Mouse (Mus musculus): ENCODE measurements around the gene Nubp2.

The Nubp2 gene

DNA sequence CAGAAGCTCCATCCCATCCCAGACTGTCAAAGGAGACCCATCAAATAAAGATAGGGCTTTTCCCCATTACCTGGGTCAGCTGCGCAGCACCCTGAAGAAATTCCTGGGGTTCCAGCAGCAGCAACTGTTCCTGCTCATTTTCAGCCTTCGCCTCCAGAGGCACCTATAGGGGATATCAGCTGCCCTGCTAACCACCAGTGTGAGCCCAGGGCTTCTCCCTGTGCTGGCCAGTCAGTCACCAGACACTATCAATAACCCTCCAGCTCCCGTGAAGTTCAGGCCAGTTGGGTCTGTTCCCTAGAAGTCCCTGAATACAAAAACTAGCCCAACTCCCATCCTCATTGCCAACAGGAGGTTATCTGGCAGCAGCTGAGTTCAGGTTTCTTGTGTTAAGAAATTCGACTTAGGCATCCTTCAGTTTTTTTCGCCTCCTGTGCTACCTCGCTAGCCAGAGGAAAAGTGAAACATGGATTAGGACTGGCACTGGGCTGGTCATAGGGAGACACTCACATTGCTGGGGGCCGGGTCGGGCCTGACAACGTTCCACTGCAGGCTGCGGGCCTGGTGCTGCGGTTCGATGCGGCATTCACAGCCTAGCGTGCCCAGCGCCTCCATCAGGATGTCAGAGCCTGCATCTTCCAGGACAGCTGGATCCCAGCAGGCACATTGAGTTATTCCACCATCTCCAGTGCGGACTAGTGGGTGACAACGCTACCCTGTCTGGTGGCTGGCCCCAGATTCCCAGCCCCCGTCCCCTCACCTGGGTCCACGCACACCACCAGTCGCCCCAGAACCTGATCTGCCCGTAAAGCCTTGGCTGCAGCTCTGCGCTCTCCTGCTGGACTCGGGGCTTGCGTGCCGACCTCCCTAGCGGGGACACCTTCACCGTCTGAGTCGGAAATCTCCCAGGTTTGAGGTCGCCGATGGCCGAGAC, 8.2 kb upstream of the Nubp2 start:
- DNase-seq: peak; percentile 13

DNA sequence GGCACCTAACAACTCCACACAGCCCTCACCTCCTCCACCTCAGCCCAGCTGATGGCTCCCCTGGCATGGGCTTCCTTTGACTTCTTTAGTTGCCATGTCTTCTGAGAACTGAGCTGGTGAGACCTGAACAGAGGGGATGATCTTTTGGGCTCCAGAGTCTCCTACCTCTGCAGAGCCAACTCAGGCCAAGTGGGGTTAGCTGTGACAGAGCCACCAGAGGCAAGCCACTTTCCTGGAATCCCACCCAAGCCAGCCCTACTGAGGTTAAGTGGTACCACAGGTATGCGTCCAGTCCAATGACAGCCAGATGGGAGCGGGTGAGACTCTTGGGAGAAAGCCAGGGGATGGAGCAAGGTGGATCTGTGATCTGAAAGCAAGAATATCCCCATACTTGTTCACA, 7.1 kb upstream of the Nubp2 start:
- peak; percentile 17 for DNase-seq

DNA sequence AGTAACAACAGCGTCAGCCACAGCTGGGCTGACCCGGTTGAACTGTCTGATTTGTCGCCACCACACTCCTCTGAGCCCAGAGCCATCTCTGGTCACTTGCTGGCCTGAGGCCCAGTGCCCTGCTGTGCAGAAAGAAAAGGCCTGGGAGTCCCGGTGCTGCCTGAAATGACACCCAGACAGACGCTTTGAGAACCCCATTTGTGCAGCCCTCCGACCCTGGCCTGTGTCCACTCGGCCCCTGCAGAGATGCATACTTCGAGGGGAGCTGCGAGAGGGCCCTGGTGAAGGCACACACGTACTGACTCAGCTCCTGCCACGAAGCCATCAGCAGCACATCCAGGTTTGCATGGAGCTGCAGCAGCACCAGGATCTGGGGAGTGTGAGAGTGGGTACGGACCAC, 6.6 kb upstream of the Nubp2 start:
- no peak for DNase-seq

DNA sequence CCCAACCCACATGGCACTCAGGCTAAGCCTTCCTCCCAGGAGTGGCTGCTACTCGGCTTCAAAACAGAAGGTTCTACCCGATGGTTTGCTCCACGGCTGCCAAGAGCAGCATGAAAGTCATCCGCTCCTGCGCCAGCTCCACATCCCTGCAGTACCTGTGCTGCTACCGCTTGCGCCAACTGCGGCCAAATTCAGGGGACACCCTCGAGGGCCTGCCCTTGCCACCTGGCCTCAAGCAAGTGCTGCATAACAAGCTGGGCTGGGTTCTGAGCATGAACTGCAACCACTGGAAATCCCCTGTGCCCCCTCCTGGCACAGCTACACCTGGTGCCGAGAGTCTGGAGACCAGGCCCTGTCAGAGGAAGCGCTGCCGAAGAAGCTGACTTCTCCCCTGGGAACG, 5.2 kb upstream of the Nubp2 start:
- no peak for DNase-seq

DNA sequence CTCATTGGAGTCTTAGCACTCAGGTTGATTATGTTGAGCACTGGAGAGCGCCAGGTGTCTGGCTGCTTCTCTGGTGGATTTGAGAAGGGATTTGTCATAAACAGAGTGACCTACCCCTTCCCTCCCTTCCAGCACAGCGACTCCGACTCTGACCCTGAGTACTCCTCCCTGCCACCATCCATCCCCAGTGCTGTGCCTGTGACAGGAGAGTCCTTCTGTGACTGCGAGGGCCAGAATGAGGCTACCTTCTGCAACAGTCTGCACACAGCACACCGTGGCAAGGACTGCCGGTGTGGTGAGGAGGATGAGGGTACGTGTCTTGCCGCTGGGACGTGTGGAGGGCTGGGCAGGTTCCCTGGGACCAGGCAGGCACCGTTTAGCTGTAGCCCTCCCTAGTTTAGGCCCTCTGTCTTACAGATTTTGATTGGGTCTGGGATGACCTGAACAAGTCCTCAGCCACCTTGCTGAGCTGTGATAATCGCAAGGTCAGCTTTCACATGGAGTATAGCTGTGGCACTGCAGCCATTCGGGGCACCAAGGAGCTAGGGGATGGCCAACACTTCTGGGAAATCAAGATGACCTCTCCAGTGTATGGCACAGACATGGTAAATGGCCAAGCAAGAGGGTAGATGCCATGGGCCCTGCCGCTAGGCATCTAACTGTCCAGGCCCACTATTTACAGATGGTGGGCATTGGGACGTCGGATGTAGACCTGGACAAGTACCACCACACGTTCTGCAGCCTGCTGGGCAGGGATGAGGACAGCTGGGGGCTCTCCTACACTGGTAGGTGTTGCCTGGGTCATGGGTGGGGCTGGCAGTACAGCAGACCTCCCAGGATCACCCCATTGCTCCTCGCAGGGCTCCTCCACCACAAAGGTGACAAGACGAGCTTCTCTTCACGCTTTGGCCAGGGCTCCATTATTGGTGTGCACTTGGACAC, 4.3 kb upstream of the Nubp2 start:
- no peak for DNase-seq

DNA sequence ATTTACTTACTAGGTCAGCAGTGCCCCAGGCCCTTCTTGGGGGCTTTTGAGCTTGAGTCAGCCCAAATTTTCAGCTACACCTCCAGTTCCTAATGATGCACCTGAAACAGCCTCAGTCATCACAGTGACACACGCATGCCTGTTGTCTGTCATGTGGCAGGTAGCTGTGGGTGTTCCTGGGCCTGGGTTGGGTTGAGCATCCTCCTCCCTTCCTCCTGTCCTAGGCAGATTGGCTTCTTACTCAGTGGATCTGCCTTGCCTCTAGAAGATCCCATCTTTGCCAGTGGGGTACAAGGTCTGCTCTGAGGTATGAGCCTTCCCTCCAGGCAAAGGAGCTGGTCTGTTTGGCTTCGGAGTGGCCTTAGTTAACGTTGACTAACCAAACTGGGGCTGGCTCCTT, 2.7 kb upstream of the Nubp2 start:
- no peak for DNase-seq

DNA sequence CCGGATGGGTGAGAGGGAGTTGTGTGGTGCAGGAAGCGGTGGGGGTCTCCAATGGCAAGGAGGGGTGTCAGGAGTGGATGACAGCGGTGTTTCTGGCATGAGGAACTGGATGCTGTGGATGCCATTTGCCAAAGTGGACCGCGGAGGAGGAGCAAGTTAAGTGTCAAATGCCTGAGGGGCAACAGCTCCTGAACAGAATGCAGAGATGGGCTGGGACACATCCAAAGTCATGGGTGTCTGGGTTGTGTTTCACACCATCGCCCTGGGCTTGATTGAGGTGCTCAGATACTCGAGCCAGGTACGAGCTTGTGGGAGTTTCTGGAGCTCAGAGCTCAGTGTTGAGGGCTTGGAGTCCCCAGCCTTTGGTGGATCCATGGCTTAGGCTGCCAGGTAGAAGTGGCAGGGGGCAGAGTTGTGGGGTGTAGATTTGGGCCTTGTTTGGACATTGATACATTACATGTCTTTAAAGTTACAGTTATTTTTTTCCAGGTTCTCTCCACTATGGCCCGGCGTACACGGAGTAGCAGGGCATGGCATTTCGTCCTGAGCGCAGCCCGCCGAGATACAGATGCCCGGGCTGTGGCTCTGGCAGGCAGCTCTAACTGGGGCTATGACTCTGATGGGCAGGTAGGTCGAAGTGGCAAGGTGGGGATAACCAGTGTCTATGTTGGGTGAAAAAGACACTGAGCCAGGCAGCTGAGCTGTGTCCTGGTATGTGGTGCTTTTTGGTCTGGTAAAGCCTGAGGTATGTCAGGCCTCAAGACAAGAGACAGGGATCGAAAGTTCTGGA, 1.3 kb upstream of the Nubp2 start:
- no peak for DNase-seq

DNA sequence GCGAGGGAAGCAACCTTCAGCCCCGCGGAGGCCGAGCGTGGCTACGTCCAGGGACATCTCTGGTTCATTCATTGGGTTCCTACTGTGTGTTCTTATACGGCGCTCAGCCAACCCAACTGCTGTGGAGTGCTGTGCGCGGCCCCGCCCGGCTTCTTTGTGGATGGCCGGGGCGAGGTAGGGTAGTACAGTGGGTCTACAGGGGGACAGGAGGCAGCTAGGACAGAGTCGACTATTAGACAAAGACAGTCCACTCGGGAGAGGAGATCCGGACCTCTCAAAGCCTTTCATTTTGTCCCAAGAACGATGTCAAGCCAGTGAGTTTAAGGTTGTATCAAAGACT, 753 bp upstream of the Nubp2 start:
- no peak for DNase-seq

DNA sequence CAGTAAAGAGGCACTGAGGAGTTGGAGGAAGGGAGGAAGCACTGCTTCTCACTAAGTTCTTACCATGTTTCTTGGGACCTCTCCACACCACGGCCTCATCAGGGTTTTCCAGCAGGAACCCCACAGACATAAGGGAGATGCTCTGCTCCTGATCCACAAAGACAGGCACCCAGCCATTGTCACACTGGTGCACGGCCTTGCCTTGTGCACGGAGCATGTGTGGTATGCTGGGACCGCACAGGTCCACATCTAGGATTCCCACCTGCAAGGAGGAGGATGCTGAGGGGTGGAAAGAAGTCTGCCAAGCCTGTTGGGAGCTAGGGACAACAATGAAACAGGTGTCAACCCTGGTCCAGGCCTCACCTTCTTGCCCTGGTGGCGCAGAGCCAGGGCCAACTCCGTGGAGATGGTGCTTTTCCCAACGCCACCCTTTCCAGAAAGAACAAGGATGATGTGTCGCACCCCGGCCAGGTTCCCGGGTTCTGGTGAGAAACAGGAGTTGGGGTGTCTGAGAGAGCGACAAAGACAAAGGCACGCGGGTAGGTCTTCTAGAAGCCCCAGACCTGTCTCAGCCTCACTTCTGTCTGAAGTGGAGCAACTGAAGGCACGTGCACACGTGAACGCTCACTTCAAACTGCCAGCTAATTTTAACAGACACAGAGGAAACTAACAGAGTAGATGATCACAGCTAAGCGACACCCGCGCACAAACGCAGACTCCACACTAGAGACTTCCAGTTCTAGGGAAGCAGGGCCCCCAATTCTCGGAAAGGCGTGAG, 604 bp downstream of the Nubp2 start:
- DNase-seq: no peak

DNA sequence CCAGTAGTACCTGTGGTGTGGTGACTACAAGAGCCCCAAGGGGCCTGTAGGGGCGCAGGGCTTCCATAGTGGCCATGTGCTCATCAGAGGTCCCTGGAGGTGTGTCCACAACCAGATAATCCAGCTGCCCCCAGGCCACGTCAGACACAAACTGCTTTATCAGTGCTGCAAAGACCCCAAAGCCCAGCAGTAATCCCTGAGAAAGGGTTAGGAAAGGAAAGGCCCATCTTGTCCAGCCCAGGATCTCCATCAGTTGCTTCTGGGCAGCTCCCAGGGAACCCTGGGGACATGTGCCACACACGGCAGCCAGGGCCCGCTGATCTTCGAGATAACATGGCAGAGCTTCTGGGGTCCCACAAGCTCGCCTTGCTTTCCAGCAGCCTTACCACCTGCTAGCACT, 1.8 kb downstream of the Nubp2 start:
- no peak for DNase-seq

DNA sequence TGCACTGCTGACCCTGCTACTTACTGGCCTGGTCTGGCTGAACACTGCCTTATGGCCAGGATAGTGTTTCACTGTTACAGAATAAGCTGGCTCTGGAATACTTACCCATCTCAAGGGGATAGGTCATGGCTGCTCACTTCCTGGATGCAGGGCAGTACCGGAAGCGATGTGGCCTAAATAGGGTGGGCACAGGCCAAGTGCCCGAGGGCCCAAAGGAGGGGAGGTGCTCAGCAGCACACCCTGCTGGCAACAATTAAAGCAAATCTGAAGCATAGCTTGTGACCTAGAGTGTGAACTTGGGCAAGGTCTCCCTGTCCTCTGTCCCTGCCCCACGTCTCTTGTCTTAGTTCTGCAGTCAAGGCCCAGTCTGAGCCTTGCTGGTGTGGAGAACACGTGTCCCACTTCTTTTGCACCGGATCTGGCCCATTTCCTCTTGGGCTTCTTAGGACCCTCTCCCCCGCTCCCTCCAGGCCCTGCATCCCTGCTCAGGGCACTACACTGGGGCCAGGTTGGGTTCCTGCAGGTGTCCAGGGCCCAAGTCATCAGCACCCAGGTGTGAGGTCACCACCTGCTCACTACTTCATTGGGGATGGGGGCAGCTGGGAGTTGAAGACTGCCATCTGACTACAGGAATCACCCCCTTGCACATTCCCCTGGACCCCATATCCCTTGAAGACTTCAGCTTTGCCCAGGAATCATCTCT, 4.3 kb downstream of the Nubp2 start:
- DNase-seq: peak; percentile 64

DNA sequence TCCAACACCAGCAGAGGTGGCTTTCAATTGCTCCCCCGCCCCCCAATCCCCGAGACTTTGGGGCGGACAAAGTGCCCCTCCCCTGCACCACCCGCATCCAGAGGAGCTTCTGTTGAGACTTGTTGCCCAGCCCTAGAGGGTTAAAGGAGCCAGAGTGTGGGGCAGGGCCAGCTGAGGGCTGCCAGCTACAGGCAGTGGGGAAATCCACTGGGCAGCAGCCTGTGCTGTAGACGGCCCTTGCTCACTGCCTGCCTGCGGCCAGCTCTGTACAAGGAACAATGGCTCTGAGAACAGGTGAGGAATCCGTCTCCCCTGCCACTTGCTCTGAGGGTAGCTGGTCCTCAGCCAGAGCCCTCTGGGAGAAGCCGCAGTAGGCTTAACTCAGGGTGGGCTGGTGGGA, 7.6 kb downstream of the Nubp2 start:
- DNase-seq: no peak

DNA sequence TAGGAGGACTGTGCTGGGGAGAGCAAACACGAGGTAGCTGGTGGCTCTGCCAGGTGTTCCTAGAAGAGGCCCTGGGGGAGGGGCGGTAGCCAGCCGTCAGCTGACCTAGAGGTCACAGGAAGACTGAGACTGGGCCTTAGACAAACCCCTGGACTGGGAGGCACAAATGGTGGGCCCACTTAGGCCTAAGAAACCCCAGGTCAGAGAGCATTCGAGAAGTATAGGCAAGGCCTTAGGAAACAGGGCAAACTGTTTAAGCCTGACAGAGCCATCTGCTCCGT, 8.1 kb downstream of the Nubp2 start:
- DNase-seq: peak; percentile 94

DNA sequence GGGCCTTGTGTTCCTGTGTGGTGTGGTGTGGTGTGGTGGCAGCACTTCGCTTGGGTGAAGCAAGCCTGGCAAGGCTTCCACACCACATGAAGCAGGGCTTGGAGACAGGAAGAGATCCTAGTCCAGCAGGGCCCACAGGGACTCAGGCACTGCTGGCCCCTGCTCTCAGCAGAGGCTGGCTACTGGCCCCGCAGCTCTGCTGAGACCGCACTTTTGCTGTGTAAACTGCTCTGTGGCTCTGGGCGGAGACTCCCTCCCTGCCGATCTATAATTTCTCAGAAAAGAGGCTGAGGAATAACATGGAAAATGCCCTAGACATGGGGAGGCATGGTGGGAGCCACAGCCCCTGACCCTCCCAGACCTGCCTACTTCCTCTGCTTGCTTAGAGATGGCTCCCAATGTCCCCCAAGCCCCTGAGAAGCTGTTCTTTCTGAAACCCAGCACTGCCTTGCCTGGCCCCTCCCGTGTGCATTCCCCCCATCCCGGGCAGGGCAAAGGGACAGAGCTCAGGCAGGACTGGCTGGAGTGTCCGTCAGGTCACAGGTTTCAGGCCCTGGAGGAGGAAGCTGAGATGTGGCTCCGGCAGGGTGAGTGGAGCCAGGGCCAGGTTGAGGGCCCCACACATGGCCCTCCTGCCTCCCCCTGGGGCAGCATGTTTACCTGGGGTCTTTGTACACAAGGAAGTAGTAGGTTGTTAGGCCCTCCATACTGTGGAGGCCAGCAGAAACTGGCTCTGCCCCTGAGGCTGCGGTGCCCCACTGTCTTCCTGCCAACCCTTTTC, 8.6 kb downstream of the Nubp2 start:
- peak; percentile 74 for DNase-seq

DNA sequence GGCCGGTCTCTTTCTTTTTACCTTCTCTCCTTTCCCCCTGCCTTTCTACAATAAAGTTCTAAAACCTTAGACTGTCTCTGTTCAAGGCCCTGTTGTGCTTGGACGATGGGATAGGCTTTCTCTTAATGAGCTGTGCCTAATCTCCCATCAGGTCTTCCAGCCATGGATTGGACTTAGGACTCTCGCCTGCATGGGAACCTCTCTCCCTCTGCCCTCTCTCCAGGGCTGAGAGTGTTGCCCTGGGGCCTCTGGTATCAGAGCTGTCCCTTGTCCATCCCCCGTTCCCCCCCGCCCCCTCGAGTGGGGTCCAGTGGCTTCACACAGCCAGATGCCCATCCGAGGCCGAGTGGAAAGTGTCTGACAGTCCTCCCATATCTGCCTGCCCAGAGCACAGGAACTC, 11.2 kb downstream of the Nubp2 start:
- DNase-seq: no peak

DNA sequence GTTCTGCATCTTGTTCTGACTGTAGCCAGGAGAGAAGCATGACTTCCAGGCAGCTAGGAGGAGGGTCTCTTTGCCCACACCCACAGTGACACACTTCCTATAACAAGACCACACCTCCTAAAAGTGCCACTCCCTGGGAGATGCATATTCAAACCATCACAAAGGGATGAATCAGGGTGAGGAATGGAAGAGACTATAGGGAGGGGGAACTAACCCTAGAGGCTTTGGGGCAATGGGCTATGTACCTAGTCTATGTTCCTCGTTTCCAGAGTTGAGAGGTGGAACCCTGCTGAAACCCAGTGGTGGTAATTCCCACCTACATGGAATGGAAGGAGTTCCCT, 11.8 kb downstream of the Nubp2 start:
- DNase-seq: no peak

DNA sequence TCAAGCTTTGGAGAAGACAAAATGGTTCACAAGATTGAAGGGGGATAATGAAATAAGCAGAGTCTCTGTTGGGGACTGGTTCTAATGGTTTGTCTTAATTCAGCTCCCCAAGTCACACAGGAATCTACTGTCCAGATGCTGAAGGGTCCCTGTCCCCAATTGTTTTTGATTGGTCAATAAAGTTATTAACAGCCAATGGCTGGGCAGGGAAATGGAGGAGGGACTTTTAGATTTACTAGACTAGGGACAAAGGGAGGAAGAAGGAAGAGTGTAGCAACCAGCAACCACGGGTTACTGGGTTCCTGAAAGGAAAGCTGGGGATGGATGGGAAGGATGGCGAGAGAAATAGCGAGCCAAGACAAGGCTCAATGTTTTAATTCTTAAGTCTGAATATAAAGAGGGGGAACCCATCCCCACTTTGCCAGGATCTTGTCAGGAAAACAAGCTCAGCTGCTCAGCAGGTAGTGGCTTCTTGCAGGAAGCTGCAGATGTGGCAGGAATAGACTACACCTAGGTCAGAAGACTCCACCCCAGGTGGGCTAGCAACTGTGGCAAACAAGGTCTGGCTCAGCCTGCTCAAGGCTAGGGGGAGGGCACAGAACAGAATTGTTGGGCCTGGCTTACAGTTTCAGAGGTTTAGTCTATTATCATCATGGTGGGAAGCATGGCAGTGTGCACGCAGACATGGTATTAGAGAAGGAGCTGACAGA, 12.3 kb downstream of the Nubp2 start:
- no peak for DNase-seq

DNA sequence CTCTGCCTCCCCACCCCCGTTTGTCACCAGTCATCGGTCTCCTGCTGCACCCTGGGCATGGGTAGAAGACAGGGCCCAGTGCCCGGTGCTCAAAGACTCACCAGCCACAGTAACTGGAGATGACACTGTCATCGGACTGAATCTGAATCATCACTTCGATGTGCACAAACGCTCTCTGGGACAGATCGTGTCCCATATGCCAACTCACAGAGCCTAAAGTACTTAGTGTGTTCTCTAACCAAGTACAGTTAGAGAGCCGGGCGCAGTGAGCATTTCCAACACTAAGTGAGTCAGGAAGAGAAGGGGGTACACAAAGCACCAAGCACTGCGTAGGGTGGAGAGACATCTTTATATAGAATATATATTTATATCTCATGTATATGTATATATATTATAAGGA, 18.2 kb downstream of the Nubp2 start:
- DNase-seq: no peak

DNA sequence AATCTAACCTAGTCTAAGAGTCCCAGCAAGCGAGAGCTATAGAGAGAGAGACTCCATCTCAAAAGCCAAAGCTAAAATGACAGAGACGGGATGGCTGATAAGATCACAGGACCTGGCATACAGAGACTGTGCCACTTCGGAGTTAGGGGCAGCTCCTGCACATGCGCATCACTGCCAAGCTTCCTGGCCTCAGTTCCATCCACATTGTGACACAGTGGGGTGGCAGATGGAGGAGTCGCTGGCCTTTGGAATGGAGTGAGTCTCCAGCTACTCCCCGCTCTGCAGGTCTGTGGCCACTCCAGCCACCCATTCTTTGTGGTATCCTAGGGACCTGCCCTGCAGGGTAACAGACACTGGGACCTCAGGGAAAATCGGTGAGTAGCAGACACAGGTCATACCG, 20.4 kb downstream of the Nubp2 start, which contains the start of gene Igfals:
Gene Igfals, plus strand, starts transcription at position 222 of the 400 bp plus-strand sequence.
- DNase-seq: no peak

DNA sequence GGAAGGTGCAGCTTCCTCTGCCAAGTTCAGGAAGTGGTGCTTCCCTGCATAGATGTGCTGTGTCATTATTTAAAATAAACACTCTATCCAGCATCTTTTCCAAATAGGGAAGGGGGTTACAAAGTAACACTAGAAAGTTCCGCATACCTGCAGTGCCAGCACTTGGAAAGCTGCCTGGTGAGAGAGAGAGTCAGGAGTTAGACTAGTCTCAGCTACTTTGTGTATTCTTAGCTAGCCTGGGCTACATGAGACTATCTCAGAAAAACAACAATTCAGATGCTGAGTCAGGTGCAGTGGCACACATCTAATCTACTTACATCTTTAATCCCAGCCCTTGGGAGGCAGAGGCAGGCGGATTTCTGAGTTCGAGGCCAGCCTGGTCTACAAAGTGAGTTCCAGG, 24.4 kb downstream of the Nubp2 start:
- DNase-seq: no peak

DNA sequence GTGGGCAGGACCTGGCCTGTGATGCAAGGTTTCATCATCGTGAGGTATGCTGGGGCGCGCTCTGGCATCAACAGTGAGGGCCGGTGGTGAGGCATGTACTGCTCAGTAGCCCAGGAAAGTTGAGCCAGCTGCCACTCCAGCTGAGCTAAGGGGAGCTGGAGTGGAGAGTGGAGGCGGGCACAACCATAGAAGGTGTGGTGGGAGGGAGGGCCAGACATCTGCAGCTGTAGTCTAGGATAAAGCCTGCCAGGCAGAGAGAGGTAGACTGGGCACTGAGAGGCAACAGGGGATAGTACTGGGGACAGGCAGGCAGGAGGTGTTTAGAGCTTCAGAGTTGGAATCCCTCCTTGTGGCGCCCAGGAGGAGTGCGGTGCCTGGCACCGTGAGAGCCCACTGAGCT, 26.1 kb downstream of the Nubp2 start:
- no peak for DNase-seq

All from kidney, adult 9 months (tissue).